Mouse (Mus musculus) embryonic fibroblast, embryonic 13.5 days (primary cell): Measurements from ENCODE around the gene Foxf1.

Experiments
- CTCF ChIP-seq: IDR thresholded peaks from 2 replicates; pipeline ENCODE4 v1.5.1; 2011; ENCODE audit warnings: mild to moderate bottlenecking, control low read depth, low read length, moderate library complexity, borderline replicate concordance; ENCODE audit not compliant: insufficient read depth
- POLR2A ChIP-seq: IDR thresholded peaks from 2 replicates; pipeline ENCODE4 v1.6.1; 2011; ENCODE audit warnings: low read depth, mild to moderate bottlenecking, control low read depth, low read length, moderate library complexity

- no peak for TF ChIP-seq CTCF
- TF ChIP-seq POLR2A = peak; percentile 99
Observed at GRCm38 (mm10) chr8:121107668-121108656, 23.8 kb downstream of the Foxf1 start, which contains the start of gene Mthfsd.
